ENCODE assay signal across 20 mouse cellular contexts in genomic region chrX:100797851-100798527, GRCm38 (mm10). TPM values are rescaled to one million over a fixed set of nuclear protein-coding genes. Genes with fewer than 3 reads are reported as not detected.
DNase-seq lines count a peak whose midpoint lies in the region; ATAC-seq and TF ChIP-seq lines count a peak whose summit lies in the region.
"Had no signal": no experiment of that assay in that cellular context is flagged by ENCODE, and none has a peak within 500 bp of the region (broad histone marks: within the 10 kb centered on the region; RNA-seq: fewer than 3 reads in every experiment).

No protein-coding gene starts in this region.

- peaks cover 14% of the 10 kb centered on the region; the same call in 1 of the 2 replicates for H3K4me1 ChIP-seq in forebrain, embryonic 13.5 days
- 0 out of 2 replicates have a peak, but pooled peaks cover 4% of the 10 kb centered on the region for H3K4me1 ChIP-seq in forebrain, embryonic 10.5 days
- no peaks in the 10 kb centered on the region; the same call in 1 of the 2 replicates for H3K4me1 ChIP-seq in intestine, embryonic 14.5 days (replicated peaks; ENCODE audit: control insufficient read depth, insufficient read depth, low read length)
- H3K4me1 ChIP-seq in olfactory bulb, adult 2 months (ENCODE audit: control insufficient read depth, insufficient read depth, low read length): peaks cover 30% of the 10 kb centered on the region

- H3K27me3 ChIP-seq in forebrain, embryonic 13.5 days: no peaks in the 10 kb centered on the region
- H3K27me3 ChIP-seq in forebrain, embryonic 10.5 days (ENCODE audit: poor library complexity, severe bottlenecking): peaks cover 93% of the 10 kb centered on the region
- H3K27me3 ChIP-seq in intestine, embryonic 14.5 days (replicated peaks; ENCODE audit: control insufficient read depth, insufficient read depth, low read length): 0 out of 2 replicates have a peak, but pooled peaks cover 3% of the 10 kb centered on the region
- H3K27me3 ChIP-seq: CH12.LX; midbrain, embryonic 13.5 days had no signal

- no peak for DNase-seq in forebrain, embryonic 10.5 days (ENCODE audit: extremely low spot score, low spot score)
- DNase-seq in layer of hippocampus, adult 2 months (ENCODE audit: low spot score in 2 of 2): no peak
- DNase-seq in layer of hippocampus, adult 9-10 months (ENCODE audit: low spot score): no peak
- no peak for DNase-seq in intestine, embryonic 14.5 days (ENCODE audit: low spot score)
- DNase-seq in cerebellum, postnatal 36 days: no peak
- no peak for DNase-seq in kidney, postnatal 14 days
- DNase-seq: adrenal gland, postnatal 25 days; cerebellum, postnatal 10 days; gastrocnemius, adult 2 months; heart, adult 18-20 months; kidney, postnatal 10 days; layer of hippocampus, postnatal 36 days; lung, adult 2 months; spleen, adult 18-20 months had no signal

- no peak for TF ChIP-seq POLR2A in olfactory bulb, adult 2 months (IDR thresholded peaks at IDR 0.05; ENCODE audit: insufficient read depth, low read depth, low read length)

- peak; percentile 20; the same call in 1 of the 2 replicates for ATAC-seq in forebrain, embryonic 13.5 days
- 0 out of 2 replicates have a peak, but pooled peaks have one; percentile 30 for ATAC-seq in intestine, embryonic 14.5 days (replicated peaks; ENCODE audit: low FRiP score, low TSS enrichment, low read depth)
- ATAC-seq: inflammation-experienced regulatory T-cells, adult 6 months; midbrain, embryonic 13.5 days had no signal

- H3K4me2 ChIP-seq in forebrain, embryonic 13.5 days: no peak overlapping the region
- no peak overlapping the region for H3K4me2 ChIP-seq in intestine, embryonic 14.5 days (ENCODE audit: low read length)
- H3K4me2 ChIP-seq: midbrain, embryonic 13.5 days had no signal

- no peak overlapping the region for H3K9ac ChIP-seq in forebrain, embryonic 13.5 days
- no peak overlapping the region for H3K9ac ChIP-seq in intestine, embryonic 14.5 days (ENCODE audit: low read length)
- H3K9ac ChIP-seq: midbrain, embryonic 13.5 days had no signal

- WGBS in forebrain, embryonic 13.5 days: 80% methylated on average over 7 of the region's 7 CpGs
- WGBS in forebrain, embryonic 10.5 days: 86% methylated on average over 7 of the region's 7 CpGs
- WGBS in intestine, embryonic 14.5 days: 74% methylated on average over 7 of the region's 7 CpGs
- WGBS in olfactory bulb, adult 2 months: 48% methylated on average over 7 of the region's 7 CpGs

- peaks cover 10% of the 10 kb centered on the region for H3K36me3 ChIP-seq in forebrain, embryonic 13.5 days (ENCODE audit: poor library complexity, severe bottlenecking)
- H3K36me3 ChIP-seq in forebrain, embryonic 10.5 days (replicated peaks): peaks cover 62% of the 10 kb centered on the region
- no peaks in the 10 kb centered on the region; the same call in 1 of the 2 replicates for H3K36me3 ChIP-seq in intestine, embryonic 14.5 days (ENCODE audit: control insufficient read depth, insufficient read depth, low read length)

- H3K9me3 ChIP-seq in forebrain, embryonic 13.5 days (replicated peaks): no peaks in the 10 kb centered on the region
- no peaks in the 10 kb centered on the region for H3K9me3 ChIP-seq in forebrain, embryonic 10.5 days
- H3K9me3 ChIP-seq in intestine, embryonic 14.5 days (ENCODE audit: control insufficient read depth, low read length): no peaks in the 10 kb centered on the region
- H3K9me3 ChIP-seq: midbrain, embryonic 13.5 days had no signal

- TF ChIP-seq CTCF in layer of hippocampus, adult 2 months (conservative IDR thresholded peaks at IDR 0.05): no peak
- TF ChIP-seq CTCF in olfactory bulb, adult 2 months (IDR thresholded peaks at IDR 0.05; ENCODE audit: insufficient read depth, low read depth, low read length): no peak

- no peak overlapping the region for H3K27ac ChIP-seq in forebrain, embryonic 13.5 days
- H3K27ac ChIP-seq in forebrain, embryonic 10.5 days: no peak overlapping the region
- peak overlapping the region; percentile 53 for H3K27ac ChIP-seq in layer of hippocampus, adult 2 months
- H3K27ac ChIP-seq in intestine, embryonic 14.5 days (ENCODE audit: low read depth): no peak overlapping the region
- peak overlapping the region; percentile 89 for H3K27ac ChIP-seq in olfactory bulb, adult 2 months (ENCODE audit: insufficient read depth, low read depth, low read length)
- H3K27ac ChIP-seq: gastrocnemius, adult 2 months; macrophage; midbrain, embryonic 13.5 days had no signal

- H3K4me3 ChIP-seq in forebrain, embryonic 13.5 days: no peak overlapping the region
- H3K4me3 ChIP-seq in forebrain, embryonic 10.5 days: no peak overlapping the region
- no peak overlapping the region for H3K4me3 ChIP-seq in layer of hippocampus, adult 2 months
- no peak overlapping the region for H3K4me3 ChIP-seq in intestine, embryonic 14.5 days (ENCODE audit: low read depth, low read length)
- no peak overlapping the region for H3K4me3 ChIP-seq in olfactory bulb, adult 2 months (ENCODE audit: insufficient read depth, low read depth, low read length)
- H3K4me3 ChIP-seq: gastrocnemius, adult 2 months; midbrain, embryonic 13.5 days had no signal

RNA-seq across cellular contexts. Expression of gene Dlg3, which starts 30.5 kb away (rescaled TPM):
- polyA plus RNA-seq in forebrain, embryonic 13.5 days (2015; fragmentation: Nextera tagmentation; extraction: Ambion mirVana): 10.4 and 14.2 TPM in 2 replicates
- polyA plus RNA-seq in forebrain, embryonic 10.5 days (2016; fragmentation: Nextera tagmentation; extraction: Ambion mirVana): 15.6 and 16.8 TPM in 2 replicates
- 100 to 1,000 TPM; 156 to 163 TPM for total RNA-seq in layer of hippocampus, adult 2 months (2021)
- 7.7 and 8.4 TPM in 2 replicates for polyA plus RNA-seq in intestine, embryonic 14.5 days (2014; fragmentation: Nextera tagmentation; extraction: Ambion mirVana)
- 98.9 TPM in 1 of 2 replicates, not detected in the other for polyA plus RNA-seq in olfactory bulb, adult 2 months (2012; ENCODE audit: insufficient read depth, insufficient read length, low replicate concordance, missing spikeins)

Comparison
In these comparisons a context has a peak if more than half of its experiments do, and no peak if none do; other contexts are left out.
1. H3K27ac ChIP-seq: peak in layer of hippocampus, adult 2 months (single experiment) and olfactory bulb, adult 2 months (single experiment); none in forebrain, embryonic 13.5 days (single experiment), forebrain, embryonic 10.5 days (single experiment) and intestine, embryonic 14.5 days (single experiment).